Mouse (Mus musculus) B cell, adult 67 days (primary cell): ENCODE results near the gene Pawr. TPM values are rescaled to one million over a fixed set of nuclear protein-coding genes. Genes with fewer than 3 reads are reported as not detected.

Experiments used
- total RNA-seq, 2 experiments: library from RNA; stranded (reverse); gene quantifications; 4 replicates each; pipeline ENCODE4 v1.2.4; 2023

Gene Pawr
- not detected for total RNA-seq

DNA sequence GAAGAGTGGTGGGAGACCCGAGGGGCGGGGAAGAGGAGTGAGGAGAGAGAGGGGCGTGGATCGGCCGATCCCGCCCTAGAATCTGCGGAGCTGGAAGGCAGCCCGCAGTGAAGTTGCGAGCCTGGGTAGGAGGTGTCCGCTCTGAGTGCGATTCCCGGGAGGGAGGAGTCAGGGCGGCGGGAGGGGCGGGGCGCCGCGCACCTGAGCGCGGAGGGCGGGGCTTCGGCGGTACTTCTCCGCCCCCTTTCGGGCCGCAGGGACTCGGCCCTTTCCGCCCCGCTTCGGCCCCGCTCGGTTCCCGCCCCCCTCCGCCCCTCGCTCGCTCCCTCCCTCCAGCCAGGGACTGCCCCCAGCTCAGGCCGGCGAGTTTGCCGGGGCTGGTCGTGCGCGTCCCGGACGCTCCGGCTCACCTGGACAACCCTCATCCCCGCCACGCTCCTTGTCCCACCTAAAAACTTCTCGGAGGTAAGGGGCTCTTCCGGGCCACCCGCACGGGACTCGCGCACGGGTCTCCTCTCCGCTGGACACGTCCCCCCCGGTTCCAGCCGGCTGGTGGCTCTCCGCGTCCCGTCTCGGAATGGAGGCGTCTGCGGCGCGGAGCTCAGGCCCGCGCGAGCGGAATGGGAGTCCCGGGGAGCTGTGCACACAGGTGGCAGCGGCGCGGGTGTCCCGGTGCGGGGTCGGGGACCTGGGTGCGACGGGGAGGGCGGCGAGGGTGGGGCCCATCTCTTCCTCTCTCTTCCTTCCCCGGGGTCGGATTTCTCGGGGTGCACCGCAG, at the start of gene Pawr:
Gene Pawr (plus strand): TSS at position 338 of the 778 bp plus-strand sequence.

Other genes starting within 250 kb of the Pawr start
- gene Ppp1r12a, start 169.9 kb upstream of the Pawr start, total RNA-seq: 100 to 1,000 TPM; 160 to 174 TPM